Mouse (Mus musculus): ENCODE measurements at regions not wholly inside any gene's neighbourhood (a gene's known extent, or its start where the extent isn't known, plus 50 kb on each side); places are given as distances from the start of the nearest gene placed in this dataset.
"Not testable (repeated sequence)": the region's sequence is repeated elsewhere in the genome, so short reads cannot be mapped to it uniquely, and the experiment has no call there.

DNA sequence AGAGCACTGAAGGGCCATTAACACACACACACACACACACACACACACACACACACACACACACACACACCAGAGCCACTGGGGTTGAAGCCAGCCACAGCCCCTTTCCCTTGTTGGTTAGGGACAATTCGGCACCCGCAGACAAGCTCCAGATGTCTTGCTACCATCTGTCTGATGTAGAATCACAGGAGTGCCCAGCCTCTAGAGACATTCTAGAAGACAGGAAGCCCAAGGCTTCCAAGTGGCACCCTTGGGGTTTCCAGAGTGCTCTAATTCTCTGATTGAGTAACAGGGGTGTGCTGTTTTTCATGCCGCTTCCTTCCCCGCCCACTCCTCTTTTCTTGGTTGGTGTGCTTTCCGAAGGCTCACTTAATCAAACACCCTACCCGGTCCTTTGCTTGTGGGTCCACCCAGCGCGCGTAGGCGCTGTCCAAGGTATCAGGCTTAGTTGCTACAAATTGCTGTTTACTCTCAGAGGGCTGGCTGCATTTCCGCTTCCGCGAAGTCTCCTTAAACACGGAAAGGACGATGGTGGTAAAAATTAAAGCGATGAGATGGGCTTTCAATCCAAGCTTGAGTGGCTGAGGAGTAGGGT lies 59.5 kb upstream of the Zbtb18 start:
- DNase-seq (ENCODE audit: low read depth): peak; percentile 11

DNA sequence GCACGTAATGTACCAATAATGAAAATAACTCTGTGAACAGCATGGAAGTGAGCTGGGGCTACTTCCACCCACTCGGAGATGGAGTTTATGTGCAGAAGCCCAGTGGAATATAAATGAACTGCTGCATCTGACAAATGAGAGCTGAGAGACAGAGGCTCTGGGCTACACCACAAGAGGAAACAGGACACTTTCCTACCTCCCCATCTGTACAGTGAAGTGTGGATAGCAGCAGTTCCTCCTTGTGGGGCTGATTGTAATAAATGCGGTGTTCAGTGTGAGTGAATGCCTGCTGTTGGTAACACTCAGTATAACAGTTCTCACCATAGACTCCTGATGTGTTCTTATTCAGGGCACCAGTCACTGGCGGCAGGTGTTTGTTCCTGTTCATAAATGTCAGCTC lies 60.0 kb upstream of the Zbtb18 start:
- no peak for DNase-seq (ENCODE audit: low read depth)

DNA sequence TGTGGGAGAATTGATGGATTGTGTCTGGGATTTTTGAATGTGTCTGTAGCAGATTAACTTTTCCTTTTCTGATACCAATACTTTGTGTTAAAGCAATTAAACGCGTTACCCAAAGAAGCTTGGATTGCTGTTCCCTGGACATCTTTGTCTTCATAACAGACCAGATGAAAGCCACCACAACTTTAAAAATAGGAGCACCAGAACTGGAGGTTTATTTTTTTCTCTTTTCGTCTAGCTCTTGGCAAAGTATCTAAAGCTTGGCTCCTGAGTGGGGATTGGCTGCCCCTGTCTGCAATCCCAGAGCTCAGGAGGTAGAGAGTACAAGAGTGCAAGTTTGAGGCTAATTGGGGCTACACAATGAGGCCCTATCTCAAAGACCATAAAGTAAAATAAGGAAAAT lies 64.0 kb upstream of the Zbtb18 start:
- DNase-seq (ENCODE audit: low read depth): no peak

DNA sequence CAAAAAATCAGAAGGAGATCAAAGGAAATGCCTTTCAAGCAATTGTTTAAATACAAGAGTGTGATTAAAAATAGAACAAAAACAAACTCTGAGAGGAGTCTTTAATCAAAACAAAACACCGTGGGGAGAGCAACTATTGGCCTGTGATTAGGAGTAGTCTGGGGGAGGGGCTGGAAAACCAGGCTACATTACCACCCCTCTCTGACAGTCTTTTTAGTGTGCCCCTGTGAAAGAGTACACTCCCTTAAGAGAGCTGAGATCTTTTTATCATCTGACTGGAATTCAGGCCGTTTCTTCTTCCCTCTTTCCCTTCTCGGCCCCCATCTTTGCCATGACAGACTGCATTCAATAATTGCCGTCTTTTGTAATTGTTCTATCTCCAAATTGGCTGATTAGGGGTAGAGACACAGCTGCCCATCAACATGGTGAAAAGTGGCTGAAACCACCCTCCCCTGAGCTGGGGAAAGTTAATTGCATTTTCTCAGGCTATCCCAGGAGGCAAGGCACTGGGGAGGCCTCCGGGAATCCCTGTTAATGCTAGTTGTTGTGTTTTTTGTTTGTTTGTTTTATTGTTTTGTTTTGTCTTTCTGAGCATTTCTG lies 68.8 kb upstream of the Zbtb18 start:
- no peak for DNase-seq (ENCODE audit: low read depth)

DNA sequence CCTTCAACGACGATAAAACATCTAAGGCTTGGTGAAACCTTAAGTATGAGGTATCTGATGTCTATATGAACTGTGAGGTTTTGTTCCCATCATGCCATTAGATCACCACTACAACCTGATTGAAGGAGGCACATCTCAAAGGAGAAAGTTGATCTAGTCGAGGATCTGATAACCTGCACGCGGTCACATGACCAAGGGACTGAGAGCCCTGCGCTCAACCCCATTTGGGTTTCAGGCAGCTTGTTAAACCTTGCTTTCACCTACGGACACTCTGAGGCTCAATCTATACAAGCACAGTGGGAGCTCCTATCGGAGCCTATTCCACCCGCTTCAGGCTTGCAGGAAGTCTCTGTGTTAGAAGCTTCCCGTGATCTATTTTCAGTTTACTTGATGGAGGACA lies 70.1 kb upstream of the Zbtb18 start:
- DNase-seq (ENCODE audit: low read depth): no peak

DNA sequence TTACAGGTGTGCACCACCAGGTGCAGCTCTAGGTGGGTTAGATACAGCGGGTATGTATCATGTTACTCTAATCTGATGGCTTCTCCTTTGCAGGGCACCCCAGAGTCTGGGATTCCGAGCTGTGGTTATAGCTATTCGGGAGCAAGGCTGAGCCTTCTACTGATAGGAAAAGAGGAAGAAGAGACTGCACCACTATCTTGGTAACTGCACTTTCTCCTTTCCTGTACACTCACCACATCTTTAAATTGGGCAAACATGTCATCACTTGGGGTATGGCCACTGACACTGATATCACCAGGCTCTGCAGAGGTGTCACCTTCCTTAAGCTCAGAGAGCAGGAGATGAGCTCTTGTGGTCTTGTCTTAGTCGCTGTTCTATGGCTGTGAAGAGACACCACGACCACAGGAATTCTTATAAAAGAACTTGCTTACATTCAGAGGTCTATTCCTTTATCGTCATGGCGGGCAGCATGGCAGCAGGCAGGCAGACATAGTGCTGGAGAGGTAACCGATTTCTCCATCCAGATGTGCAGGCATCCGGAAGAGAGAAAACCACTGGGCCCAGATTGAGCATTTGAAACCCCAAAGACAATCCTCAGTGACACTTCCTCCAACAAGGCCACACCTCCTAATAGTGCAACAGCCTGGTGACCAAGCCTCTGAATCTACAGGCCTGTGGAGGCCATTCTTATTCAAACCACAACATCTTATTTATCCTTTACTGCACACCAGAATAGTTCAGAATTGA lies 74.1 kb upstream of the Zbtb18 start:
- DNase-seq (ENCODE audit: low read depth): peak; percentile 43

DNA sequence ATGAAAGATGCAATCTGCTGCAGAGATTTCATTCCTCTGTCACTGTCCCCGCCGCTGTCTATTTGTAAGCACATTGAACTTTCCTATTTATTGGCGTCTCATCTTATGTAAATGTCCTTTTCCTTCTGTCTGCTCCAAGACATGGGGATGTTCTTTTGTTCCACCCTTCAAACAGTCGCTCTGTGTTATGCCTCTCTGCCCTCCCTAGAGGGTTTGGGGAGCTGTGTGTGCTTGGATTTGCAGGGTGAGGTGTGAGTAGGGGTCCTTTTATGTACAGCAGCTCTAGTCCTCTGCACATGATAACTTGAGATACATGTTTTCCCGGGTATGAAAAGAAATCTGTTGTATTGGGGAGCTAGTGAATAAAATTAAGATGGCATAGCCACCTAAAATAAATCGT lies 75.2 kb upstream of the Zbtb18 start:
- DNase-seq (ENCODE audit: low read depth): no peak

DNA sequence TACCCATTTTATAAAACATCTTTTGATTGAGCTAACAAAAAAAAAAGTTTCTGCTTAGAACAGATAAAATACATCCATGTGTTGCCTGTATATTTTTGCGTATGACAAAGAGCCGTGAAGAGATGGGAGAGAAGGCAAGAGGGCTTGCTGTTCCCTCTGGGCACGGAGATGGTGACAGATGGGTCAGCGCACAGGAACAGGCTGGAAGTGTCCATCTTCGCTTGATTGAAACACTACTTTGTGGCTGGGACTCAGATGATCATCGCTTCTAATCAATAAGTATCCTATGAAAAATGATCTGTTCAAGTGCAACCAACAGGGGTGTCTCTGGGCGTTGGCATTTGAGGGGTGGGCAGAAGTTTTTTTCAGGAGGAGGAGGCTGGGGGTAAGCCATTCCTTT lies 75.7 kb upstream of the Zbtb18 start:
- DNase-seq (ENCODE audit: low read depth): no peak

DNA sequence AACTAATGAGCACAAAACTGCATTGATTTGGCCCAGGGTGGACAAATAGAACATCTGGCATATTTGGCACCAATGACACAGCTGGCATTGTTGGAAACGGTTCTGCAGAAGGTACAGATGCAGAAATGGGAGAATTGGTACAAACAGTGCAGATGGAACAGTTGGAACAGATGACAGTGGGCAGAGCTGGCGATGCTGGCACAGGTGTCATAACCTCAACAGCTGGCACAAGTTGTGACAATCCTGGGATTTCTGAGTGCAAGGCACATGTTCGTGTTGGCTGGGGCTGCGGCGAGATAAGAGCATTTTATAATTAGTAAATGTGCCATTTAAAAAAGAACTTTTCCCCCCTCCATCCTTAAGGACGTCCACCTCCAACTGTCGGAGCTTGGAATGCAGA lies 77.8 kb upstream of the Zbtb18 start:
- no peak for DNase-seq (ENCODE audit: low read depth)

DNA sequence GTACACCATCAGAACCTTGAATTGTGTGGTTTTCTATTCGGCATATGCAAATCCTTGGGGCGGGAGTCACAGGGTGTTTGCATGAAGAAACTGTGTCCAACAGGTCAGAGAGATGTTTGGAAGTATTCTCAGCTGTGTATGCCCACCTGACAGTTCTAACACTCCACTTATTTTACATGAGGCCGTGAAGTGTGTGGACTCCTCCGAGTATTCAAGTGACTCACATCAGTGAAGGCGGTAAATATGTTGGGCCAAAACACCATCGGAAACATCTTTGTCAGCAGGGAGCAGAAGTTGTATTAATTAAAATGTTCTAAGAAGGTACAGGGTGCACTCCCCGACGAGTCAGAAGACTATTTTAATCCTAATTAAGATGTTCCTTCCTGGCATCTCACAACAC lies 79.8 kb upstream of the Zbtb18 start:
- DNase-seq (ENCODE audit: low read depth): no peak

DNA sequence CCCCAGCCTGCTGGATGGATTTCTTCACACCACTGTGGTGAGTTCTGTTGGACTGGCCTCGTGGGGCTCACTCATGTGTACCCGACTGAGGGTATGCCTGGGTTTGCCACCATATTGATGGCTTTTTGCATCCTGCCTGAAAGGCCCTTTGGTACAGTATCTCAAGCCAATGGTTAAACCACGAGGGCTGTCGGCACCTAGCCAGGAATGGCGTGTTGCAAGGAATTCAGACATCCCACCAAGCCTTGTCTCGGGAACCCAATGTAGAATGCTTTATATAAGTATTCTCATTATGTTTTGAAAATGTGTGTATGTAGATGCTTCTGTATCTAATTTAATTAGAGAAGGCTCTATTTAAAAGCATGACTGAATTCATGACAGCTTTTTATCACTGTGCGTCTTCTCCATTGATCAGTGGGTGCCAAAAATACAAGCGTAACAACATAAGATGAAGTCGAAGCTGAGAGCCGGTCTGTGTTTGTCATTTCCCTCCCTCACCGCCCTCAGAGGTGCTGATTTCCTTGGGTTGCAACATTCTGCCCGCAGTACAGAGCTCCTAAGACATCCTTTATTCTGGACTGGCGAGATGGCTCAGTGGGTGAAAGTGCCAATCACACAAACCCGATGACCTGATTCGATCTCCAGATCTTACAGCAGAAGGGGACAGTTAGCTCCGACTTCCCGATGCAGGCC lies 90.5 kb upstream of the Akt3 start:
- no peak for DNase-seq (ENCODE audit: low read depth)

DNA sequence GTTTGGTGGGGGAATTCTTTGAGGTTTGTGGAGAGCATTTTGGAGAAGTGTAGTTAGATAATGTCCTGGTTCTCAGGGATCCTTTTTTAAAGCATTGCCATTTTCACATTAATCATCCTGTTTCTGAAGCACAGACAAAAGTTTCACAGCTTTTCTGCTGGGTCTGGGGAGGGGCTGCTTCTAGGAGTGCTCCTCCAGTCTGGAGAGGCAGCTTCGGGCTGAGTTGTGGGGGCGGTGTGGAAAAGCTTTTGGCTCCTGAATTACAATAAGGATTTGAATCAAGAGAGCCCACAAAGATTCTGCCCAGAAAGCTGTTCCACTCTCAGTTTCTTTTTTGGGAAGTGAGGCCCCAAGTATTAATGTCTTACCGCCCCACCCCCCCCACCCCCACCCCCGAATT lies 89.2 kb upstream of the Akt3 start:
- no peak for DNase-seq (ENCODE audit: low read depth)

DNA sequence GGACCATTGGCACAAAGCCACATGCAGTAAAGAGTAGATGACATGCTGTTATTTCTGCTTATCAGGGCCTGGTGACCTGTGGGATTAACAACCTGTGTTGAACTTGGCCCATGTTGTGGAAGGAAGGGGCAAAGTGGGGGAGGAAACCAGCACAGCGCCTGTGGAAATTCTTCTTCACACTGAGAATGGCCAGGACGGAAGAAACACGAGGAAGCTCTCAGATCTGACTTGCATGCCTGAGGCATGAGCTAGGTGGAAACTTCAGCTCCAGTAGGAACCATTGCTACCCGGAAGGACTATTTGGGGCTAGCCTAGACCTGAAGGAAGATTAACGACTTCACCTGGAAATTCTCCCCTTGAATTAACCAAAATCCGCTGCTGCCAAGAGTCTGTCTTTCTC lies 88.5 kb upstream of the Akt3 start:
- no peak for DNase-seq (ENCODE audit: low read depth)

DNA sequence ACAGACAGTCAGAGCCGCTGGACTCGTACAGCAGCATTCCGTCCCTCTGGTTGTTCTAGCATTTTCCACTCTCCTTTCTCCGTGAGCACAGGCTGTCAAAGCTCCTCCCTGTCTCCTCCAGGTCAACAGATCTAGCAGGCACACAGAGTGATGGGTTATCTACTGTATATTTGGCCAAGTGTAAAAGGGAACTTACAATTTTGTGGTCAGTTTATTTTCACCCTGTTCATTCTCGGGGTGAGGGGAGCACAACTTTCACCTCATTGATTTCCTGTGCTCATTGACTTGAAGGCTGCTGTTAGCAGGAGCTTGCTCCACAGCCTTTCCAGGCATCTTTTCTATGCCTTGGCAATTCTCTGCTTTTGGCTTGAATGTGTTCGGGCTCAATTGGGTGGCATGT lies 87.5 kb upstream of the Akt3 start:
- peak; percentile 4 for DNase-seq (ENCODE audit: low read depth)

DNA sequence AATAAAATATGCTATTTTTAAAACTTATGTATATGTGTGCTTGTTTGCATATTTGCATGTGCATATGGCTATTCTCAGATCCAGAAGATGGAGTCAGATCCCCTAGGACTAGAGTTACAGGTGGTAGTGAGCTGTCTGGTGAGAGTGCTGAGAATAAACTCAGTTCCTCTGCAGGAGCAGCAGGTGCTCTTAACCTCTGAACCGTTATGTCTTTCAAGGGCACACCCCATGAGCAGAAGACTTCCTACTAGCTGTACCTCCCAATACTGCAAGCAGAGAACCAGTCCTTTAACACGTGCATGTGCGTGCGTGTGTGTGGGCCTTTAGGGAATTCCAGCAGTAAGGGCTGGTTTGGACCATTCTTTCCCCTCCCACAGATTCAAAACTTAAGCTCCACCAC lies 85.9 kb upstream of the Akt3 start:
- no peak for DNase-seq (ENCODE audit: low read depth)

DNA sequence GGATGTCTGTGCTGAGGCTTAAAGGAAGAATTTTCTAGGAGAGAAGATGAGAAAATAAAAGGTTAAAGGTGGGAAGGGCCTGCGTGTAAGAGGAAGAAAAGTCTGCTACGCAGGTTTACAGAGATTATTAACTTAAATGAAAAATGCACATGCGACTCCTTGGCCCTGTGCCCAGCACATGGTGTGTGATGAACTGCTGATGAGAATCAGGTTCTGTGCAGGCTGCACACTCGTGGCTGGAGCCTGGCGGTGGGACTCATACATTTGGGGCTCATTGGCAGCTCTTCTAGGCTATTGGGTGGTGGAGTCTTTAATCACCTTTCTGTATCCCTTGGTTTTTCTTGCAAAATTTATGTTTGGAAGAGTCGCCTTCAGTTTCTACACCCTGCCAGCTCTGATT lies 85.1 kb upstream of the Akt3 start:
- peak; percentile 30 for DNase-seq (ENCODE audit: low read depth)

DNA sequence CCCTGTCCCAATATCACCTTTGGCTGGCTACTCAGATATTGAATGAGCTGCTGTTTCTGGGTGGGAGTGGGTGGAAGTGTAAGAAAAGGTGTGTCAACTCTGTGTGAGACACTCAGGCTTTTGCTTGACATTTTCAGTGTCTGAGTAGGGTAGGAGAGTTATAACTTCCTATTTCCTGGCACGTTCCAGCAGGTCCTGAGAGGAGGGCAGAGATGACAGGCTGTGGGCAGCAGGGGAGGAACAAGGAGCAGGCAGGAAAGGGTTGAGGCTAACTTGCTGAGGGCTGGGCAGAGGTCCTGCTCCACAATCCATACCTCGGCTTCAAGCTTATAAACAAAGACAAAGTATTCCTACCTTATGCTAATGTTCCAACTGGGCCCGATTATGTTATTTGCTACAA lies 82.2 kb upstream of the Akt3 start:
- DNase-seq (ENCODE audit: low read depth): no peak

DNA sequence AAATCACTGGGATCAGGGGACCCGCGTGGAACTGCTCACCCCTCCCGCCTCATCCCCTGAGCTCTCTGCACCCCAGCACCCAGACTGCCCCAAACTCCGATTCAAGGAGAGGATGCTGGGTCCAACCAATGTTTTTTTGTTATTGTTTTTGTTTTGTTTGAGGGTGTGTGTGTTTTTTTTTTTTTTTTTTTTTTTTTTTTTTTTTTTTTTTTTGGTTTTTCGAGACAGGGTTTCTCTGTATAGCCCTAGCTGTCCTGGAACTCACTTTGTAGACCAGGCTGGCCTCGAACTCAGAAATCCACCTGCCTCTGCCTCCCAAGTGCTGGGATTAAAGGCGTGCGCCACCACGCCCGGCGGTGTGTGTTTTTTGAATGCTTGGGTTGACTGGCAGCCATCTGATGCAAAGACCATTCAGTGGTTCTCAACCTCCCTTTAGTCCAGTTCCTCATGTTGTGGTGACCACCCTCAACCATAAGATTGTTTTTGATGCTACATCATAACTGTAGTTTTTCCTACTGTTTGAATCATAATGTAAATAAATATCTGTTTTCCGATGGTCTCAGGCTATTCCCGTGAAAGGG lies 81.3 kb upstream of the Akt3 start:
- DNase-seq (ENCODE audit: low read depth): not testable (repeated sequence)

DNA sequence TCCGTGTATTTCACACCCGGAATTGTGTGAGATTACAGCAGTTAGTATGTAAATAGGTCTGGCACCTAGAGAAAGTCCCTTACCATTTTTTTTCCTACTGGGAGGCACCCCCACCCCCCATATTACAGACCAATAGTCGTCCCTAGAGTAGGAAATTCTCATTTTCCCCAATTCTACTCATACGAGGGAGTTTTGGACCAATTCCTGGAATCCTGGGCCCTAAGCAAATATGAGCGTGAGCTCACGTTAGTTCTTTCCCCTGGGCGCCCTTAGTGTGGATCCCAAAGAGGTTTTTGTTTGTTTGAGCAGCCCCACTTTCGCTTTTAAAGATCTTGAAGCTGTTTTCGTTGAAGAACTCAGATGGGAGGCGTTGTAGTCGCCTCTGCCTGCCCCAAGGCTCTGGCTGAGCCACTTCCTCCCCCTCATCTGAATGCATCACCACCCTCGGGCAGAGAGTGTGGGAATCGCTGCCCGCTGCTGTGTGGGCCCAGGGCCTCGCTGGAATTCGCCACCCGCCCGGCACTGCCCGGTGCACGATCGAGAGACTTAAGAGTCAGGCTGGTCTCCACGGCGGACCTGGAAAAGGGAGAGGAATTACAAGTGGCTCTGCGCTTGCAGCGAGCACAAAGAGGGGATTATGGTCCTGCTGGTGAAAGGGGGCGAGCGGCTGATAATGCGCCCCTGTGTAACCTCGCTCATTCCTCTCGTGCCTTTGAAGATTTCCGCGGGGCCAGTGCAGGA lies 80.6 kb upstream of the Akt3 start:
- DNase-seq (ENCODE audit: low read depth): peak; percentile 26

DNA sequence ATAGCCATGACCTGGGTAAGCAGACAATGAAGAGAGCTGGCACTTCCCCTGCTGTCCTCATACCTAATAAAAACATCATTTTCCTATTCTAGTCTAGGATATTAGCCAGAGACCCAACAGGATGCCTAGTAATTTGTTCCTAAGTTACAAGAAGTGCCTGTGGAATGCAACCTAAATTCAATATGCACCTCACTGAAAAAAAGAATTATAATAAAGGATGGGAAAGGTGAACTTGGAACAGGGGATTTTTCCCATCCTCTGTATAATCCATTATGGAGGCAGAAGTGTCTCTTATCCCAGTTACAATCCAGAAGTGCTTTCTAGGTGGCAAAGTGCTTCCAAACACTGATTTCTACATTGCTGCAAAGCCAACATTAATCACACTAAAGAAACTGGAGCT lies 79.8 kb upstream of the Akt3 start:
- DNase-seq (ENCODE audit: low read depth): no peak

DNA sequence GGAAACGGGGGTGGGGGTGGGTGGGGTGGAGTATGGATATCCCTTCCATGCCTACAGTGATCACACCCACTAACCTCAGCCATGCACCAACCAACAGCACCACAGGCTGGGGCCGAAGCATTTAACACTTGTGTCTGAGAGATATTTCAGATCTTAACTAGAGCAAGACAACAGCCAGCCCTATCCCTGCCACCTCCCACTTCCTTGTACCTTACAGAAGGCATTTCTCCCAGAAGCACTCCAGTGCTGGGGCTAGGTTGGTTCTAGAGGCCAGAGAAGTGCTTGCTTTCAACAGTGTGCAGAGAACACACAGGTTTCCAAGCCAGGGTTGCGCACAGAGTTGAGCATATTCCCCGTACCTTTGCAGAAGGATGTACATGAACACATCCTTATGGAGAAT lies 79.1 kb upstream of the Akt3 start:
- DNase-seq (ENCODE audit: low read depth): no peak

DNA sequence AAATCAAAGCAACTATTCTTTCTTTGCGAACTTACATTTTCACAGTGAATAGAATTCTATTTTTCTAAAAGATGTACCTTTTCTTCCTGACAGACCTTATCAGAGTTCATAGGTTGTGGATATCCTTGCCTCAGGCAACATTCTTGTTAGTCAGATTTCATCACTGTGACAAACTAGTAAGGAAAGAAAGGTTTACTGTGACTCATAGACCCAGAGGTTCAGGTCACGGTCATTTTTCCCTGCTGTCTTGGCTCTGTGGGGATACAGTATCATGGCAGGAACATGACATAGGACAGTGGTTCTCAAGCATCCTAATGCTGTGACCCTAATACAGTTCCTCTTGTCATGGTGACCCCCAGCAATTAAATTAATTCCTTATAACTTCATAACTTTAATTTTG lies 78.4 kb upstream of the Akt3 start:
- no peak for DNase-seq (ENCODE audit: low read depth)
